Mouse (Mus musculus): ENCODE data around the gene Trim17. TPM values are rescaled to one million over a fixed set of nuclear protein-coding genes. Genes with fewer than 3 reads are reported as not detected.

Trim17 gene
- polyA plus RNA-seq, 1 experiment: not detected

GRCm38 (mm10) chr11:58961364-58962177 lies 7.1 kb downstream of the Trim17 start:
- H3K4me3 ChIP-seq (ENCODE audit: insufficient read depth, low read depth, low read length): no peak overlapping the region
- no peak for TF ChIP-seq POLR2A (IDR thresholded peaks at IDR 0.05; ENCODE audit: insufficient read depth, low read depth, low read length)
- no peak for TF ChIP-seq CTCF (IDR thresholded peaks at IDR 0.05; ENCODE audit: insufficient read depth, low read depth, low read length)
- WGBS: 69% methylated on average over 50 of the region's 50 CpGs
- H3K27ac ChIP-seq (ENCODE audit: insufficient read depth, low read depth, low read length): no peak overlapping the region
- peaks cover 19% of the 10 kb centered on the region for H3K4me1 ChIP-seq (ENCODE audit: control insufficient read depth, insufficient read depth, low read length)

- Histone ChIP-seq H3K27ac (ENCODE audit: insufficient read depth, low read depth, low read length) (no peak overlapping the region), H3K4me1 (ENCODE audit: control insufficient read depth, insufficient read depth, low read length) (peaks cover 8% of the 10 kb centered on the region), H3K4me3 (ENCODE audit: insufficient read depth, low read depth, low read length) (no peak overlapping the region)
- TF ChIP-seq CTCF (IDR thresholded peaks at IDR 0.05; ENCODE audit: insufficient read depth, low read depth, low read length) (no peak), POLR2A (IDR thresholded peaks at IDR 0.05; ENCODE audit: insufficient read depth, low read depth, low read length) (no peak)
- 31% methylated on average over 17 of the region's 17 CpGs for WGBS
Measured at GRCm38 (mm10) chr11:58963543-58963942, 9.1 kb downstream of the Trim17 start.

GRCm38 (mm10) chr11:58964216-58964615 lies 9.7 kb downstream of the Trim17 start:
- H3K27ac ChIP-seq (ENCODE audit: insufficient read depth, low read depth, low read length): no peak overlapping the region
- WGBS: 88% methylated on average over 7 of the region's 7 CpGs
- TF ChIP-seq POLR2A (IDR thresholded peaks at IDR 0.05; ENCODE audit: insufficient read depth, low read depth, low read length): no peak
- TF ChIP-seq CTCF (IDR thresholded peaks at IDR 0.05; ENCODE audit: insufficient read depth, low read depth, low read length): no peak
- no peak overlapping the region for H3K4me3 ChIP-seq (ENCODE audit: insufficient read depth, low read depth, low read length)
- peaks cover 6% of the 10 kb centered on the region for H3K4me1 ChIP-seq (ENCODE audit: control insufficient read depth, insufficient read depth, low read length)

GRCm38 (mm10) chr11:58965001-58965760 lies 10.7 kb downstream of the Trim17 start:
- Histone ChIP-seq H3K4me1 (ENCODE audit: control insufficient read depth, insufficient read depth, low read length) (peaks cover 4% of the 10 kb centered on the region), H3K4me3 (ENCODE audit: insufficient read depth, low read depth, low read length) (no peak overlapping the region), H3K27ac (ENCODE audit: insufficient read depth, low read depth, low read length) (no peak overlapping the region)
- WGBS: 60% methylated on average over 12 of the region's 12 CpGs
- TF ChIP-seq POLR2A (IDR thresholded peaks at IDR 0.05; ENCODE audit: insufficient read depth, low read depth, low read length): no peak
- TF ChIP-seq CTCF (IDR thresholded peaks at IDR 0.05; ENCODE audit: insufficient read depth, low read depth, low read length): no peak

- TF ChIP-seq POLR2A (IDR thresholded peaks at IDR 0.05; ENCODE audit: insufficient read depth, low read depth, low read length) (no peak), CTCF (IDR thresholded peaks at IDR 0.05; ENCODE audit: insufficient read depth, low read depth, low read length) (no peak)
- Histone ChIP-seq H3K4me3 (ENCODE audit: insufficient read depth, low read depth, low read length) (no peak overlapping the region), H3K27ac (ENCODE audit: insufficient read depth, low read depth, low read length) (no peak overlapping the region), H3K4me1 (ENCODE audit: control insufficient read depth, insufficient read depth, low read length) (peaks cover 8% of the 10 kb centered on the region)
- 94% methylated on average over 1 of the region's 1 CpGs for WGBS
Measured at GRCm38 (mm10) chr11:58967346-58967745, 12.9 kb downstream of the Trim17 start.

- Histone ChIP-seq H3K27ac (ENCODE audit: insufficient read depth, low read depth, low read length) (no peak overlapping the region), H3K4me1 (ENCODE audit: control insufficient read depth, insufficient read depth, low read length) (peaks cover 7% of the 10 kb centered on the region), H3K4me3 (ENCODE audit: insufficient read depth, low read depth, low read length) (no peak overlapping the region)
- TF ChIP-seq POLR2A (IDR thresholded peaks at IDR 0.05; ENCODE audit: insufficient read depth, low read depth, low read length): no peak
- no peak for TF ChIP-seq CTCF (IDR thresholded peaks at IDR 0.05; ENCODE audit: insufficient read depth, low read depth, low read length)
- 81% methylated on average over 7 of the region's 7 CpGs for WGBS
Measured at GRCm38 (mm10) chr11:58968551-58968950, 14.1 kb downstream of the Trim17 start.

- Histone ChIP-seq H3K4me3 (ENCODE audit: insufficient read depth, low read depth, low read length) (no peak overlapping the region), H3K27ac (ENCODE audit: insufficient read depth, low read depth, low read length) (no peak overlapping the region), H3K4me1 (ENCODE audit: control insufficient read depth, insufficient read depth, low read length) (0 out of 2 replicates have a peak, but pooled peaks cover 4% of the 10 kb centered on the region)
- TF ChIP-seq CTCF (IDR thresholded peaks at IDR 0.05; ENCODE audit: insufficient read depth, low read depth, low read length) (no peak), POLR2A (IDR thresholded peaks at IDR 0.05; ENCODE audit: insufficient read depth, low read depth, low read length) (no peak)
- WGBS: 76% methylated on average over 8 of the region's 8 CpGs
Measured at GRCm38 (mm10) chr11:58969027-58969426, 14.5 kb downstream of the Trim17 start.

GRCm38 (mm10) chr11:58969659-58970058 lies 15.2 kb downstream of the Trim17 start:
- 70% methylated on average over 6 of the region's 6 CpGs for WGBS
- no peak overlapping the region for H3K4me3 ChIP-seq (ENCODE audit: insufficient read depth, low read depth, low read length)
- H3K4me1 ChIP-seq (ENCODE audit: control insufficient read depth, insufficient read depth, low read length): 0 out of 2 replicates have a peak, but pooled peaks cover 4% of the 10 kb centered on the region
- H3K27ac ChIP-seq (ENCODE audit: insufficient read depth, low read depth, low read length): no peak overlapping the region
- TF ChIP-seq POLR2A (IDR thresholded peaks at IDR 0.05; ENCODE audit: insufficient read depth, low read depth, low read length) (no peak), CTCF (IDR thresholded peaks at IDR 0.05; ENCODE audit: insufficient read depth, low read depth, low read length) (no peak)
